Mouse (Mus musculus): Measurements from ENCODE around the gene Dkk1. TPM values are rescaled to one million over a fixed set of nuclear protein-coding genes. Genes with fewer than 3 reads are reported as not detected.

Dkk1 gene
- 1.1 and 1.3 TPM in 2 replicates for polyA plus RNA-seq (2014; fragmentation: Nextera tagmentation; extraction: Ambion mirVana)

DNA sequence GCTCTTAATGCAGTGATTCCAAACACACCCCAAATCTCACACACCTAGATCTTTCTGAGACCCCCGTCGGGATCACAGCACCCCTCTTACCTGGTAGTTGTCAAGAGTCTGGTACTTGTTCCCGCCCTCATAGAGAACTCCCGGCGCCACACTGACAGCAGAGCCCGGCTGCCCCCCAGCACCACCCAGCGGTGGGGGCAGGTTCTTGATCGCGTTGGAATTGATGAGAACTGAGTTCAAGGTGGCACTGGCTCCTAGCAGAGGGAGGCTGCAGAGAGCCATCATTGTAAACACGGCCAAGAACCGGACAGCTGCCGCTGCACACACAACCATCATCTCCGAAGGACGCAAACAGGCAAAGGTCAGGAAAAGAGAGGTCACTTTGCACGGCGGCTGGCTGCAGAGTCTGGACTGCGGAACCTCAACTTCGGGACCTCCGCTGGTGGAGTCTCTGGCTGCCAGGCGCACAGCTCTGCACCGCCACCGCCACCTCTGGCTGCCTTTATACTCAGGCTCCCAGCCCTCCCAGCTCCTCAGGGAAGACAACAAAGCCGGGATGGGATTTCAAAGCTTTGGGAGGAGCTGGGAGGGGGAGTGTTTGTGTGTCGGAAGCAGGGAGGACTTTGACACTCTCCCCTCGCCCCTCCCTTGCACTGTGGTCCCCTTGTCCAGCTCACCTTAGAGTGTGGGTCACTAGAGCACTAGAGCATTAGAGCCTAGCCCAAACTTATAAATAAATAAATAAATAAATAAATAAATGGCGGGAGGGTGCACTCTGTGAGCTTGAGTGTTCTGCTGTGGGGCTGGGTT, at the start of gene Dkk1:
TSS of gene Dkk1 (minus strand) at position 622 of the 810 bp plus-strand sequence.
- ATAC-seq (ENCODE audit: insufficient read depth, low FRiP score, low TSS enrichment): peak; percentile 74
- 0% methylated on average over 26 of the region's 26 CpGs for WGBS
- no peaks in the 10 kb centered on the region for H3K36me3 ChIP-seq (ENCODE audit: control insufficient read depth, insufficient read depth, low read length)
- H3K9me3 ChIP-seq (ENCODE audit: control insufficient read depth, low read length): no peaks in the 10 kb centered on the region
- H3K9ac ChIP-seq (ENCODE audit: low read length): peak within 1 kb of the TSS; percentile 9; the same call in 1 of the 2 replicates
- H3K27me3 ChIP-seq (ENCODE audit: control insufficient read depth, insufficient read depth, low read length): peaks cover 30% of the 10 kb centered on the region
- H3K27ac ChIP-seq (ENCODE audit: low read depth, low read length): no peak within 1 kb of the TSS
- peak within 1 kb of the TSS; percentile 36 for H3K4me3 ChIP-seq (ENCODE audit: low read depth, low read length)
- peak; percentile 80 for DNase-seq (ENCODE audit: low spot score)
- peaks cover 10% of the 10 kb centered on the region; the same call in 1 of the 2 replicates for H3K4me1 ChIP-seq (ENCODE audit: control insufficient read depth, insufficient read depth, low read length)
- peak within 1 kb of the TSS; percentile 66 for H3K4me2 ChIP-seq (ENCODE audit: low read depth)

DNA sequence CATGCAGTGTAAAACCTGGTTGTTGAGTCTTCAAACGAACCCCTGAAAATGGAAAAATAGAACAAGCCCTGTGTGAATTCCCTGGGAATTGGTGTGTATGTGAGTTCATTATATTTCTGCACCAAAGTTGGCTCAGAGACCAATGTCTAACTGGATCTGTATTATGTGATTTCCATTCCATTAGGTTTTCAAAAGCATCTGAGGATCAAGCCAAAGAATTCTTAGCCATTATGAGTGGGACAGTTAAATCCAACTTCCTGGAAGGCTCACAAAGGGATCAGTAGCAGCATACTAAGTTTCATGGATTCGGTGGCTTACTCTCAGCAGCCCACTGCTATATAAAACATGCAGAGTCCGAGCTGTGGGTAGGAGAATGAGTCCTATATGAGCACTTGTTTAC, 36.9 kb upstream of the Dkk1 start:
- Histone ChIP-seq H3K27ac (ENCODE audit: low read depth, low read length) (no peak overlapping the region), H3K9ac (ENCODE audit: low read length) (no peak overlapping the region), H3K4me3 (ENCODE audit: low read depth, low read length) (no peak overlapping the region), H3K36me3 (ENCODE audit: control insufficient read depth, insufficient read depth, low read length) (no peaks in the 10 kb centered on the region), H3K4me1 (ENCODE audit: control insufficient read depth, insufficient read depth, low read length) (no peaks in the 10 kb centered on the region), H3K9me3 (ENCODE audit: control insufficient read depth, low read length) (no peaks in the 10 kb centered on the region), H3K27me3 (ENCODE audit: control insufficient read depth, insufficient read depth, low read length) (no peaks in the 10 kb centered on the region), H3K4me2 (ENCODE audit: low read depth) (no peak overlapping the region)
- ATAC-seq (ENCODE audit: insufficient read depth, low FRiP score, low TSS enrichment) (no peak), DNase-seq (ENCODE audit: low spot score) (no peak)
- WGBS: 83% methylated on average over 3 of the region's 3 CpGs

DNA sequence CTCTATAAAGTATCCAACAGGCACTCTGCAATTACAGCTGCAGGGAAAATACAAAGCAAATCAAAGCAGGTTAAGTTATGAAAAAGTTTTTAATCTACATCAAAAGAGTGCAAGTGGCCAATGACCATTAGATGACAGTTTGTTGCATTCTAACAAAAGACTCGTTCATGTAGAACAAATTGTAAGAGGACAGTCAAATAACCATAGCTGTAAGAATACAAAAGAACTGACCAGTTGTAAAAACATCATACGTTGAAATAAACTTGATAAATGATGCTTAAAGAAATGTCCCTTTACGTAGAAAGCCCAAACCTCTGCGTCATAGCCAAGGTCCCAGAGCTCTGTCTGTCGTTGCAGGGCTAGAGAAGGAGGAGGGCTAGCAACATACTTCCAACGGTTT, 15.1 kb upstream of the Dkk1 start:
- no peaks in the 10 kb centered on the region for H3K27me3 ChIP-seq (ENCODE audit: control insufficient read depth, insufficient read depth, low read length)
- H3K4me2 ChIP-seq (ENCODE audit: low read depth): no peak overlapping the region
- no peak for DNase-seq (ENCODE audit: low spot score)
- no peaks in the 10 kb centered on the region for H3K4me1 ChIP-seq (ENCODE audit: control insufficient read depth, insufficient read depth, low read length)
- 50% methylated on average over 6 of the region's 6 CpGs for WGBS
- H3K4me3 ChIP-seq (ENCODE audit: low read depth, low read length): no peak overlapping the region
- ATAC-seq (ENCODE audit: insufficient read depth, low FRiP score, low TSS enrichment): no peak
- H3K9me3 ChIP-seq (ENCODE audit: control insufficient read depth, low read length): no peaks in the 10 kb centered on the region
- H3K9ac ChIP-seq (ENCODE audit: low read length): no peak overlapping the region
- no peak overlapping the region for H3K27ac ChIP-seq (ENCODE audit: low read depth, low read length)
- H3K36me3 ChIP-seq (ENCODE audit: control insufficient read depth, insufficient read depth, low read length): no peaks in the 10 kb centered on the region

DNA sequence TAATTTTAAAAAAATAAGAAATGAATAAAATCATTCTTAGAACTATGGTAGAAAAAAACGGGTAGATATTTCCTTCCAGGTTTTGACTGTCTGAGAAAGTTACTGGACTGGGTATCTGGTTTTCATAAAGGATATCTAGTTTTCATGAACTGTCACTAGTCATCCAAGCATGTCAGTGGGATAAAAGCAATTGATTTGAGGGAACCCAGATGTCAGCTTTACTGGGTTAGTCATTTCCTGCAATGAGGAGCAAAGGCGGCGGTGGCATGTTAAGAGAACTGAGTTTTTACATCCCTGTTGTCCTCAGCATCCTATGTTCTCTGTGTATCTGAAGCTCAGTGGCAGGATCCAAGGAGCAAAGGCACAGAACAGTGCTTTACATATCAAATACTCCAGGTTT, 14.4 kb upstream of the Dkk1 start:
- Histone ChIP-seq H3K9me3 (ENCODE audit: control insufficient read depth, low read length) (no peaks in the 10 kb centered on the region), H3K4me1 (ENCODE audit: control insufficient read depth, insufficient read depth, low read length) (no peaks in the 10 kb centered on the region), H3K36me3 (ENCODE audit: control insufficient read depth, insufficient read depth, low read length) (no peaks in the 10 kb centered on the region), H3K4me2 (ENCODE audit: low read depth) (no peak overlapping the region), H3K27me3 (ENCODE audit: control insufficient read depth, insufficient read depth, low read length) (no peaks in the 10 kb centered on the region), H3K27ac (ENCODE audit: low read depth, low read length) (no peak overlapping the region), H3K9ac (ENCODE audit: low read length) (no peak overlapping the region), H3K4me3 (ENCODE audit: low read depth, low read length) (no peak overlapping the region)
- ATAC-seq (ENCODE audit: insufficient read depth, low FRiP score, low TSS enrichment) (no peak), DNase-seq (ENCODE audit: low spot score) (no peak)
- WGBS: 85% methylated on average over 3 of the region's 3 CpGs

DNA sequence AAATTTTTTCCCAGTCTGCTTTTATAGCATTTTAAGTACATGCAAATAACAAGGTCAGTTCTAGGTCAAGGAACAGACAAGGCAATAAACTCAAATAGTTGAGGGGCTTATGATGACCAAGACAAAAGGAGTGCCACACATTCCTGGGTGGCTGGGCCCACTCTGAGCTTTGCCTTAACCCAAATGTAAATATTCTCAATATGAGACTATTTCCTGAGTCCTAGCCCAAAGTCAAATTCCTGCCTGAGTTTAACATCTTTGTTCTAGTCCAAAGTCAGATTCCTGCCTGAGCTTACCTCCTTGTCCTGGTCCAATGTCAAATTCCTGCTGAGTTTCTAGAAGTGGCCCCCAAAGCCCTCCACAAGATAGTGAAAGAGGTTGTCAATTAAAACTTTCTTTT, 8.6 kb upstream of the Dkk1 start:
- no peak for ATAC-seq (ENCODE audit: insufficient read depth, low FRiP score, low TSS enrichment)
- no peak overlapping the region for H3K4me3 ChIP-seq (ENCODE audit: low read depth, low read length)
- no peak overlapping the region for H3K4me2 ChIP-seq (ENCODE audit: low read depth)
- no peak for DNase-seq (ENCODE audit: low spot score)
- H3K27ac ChIP-seq (ENCODE audit: low read depth, low read length): no peak overlapping the region
- no peaks in the 10 kb centered on the region for H3K9me3 ChIP-seq (ENCODE audit: control insufficient read depth, low read length)
- H3K4me1 ChIP-seq (ENCODE audit: control insufficient read depth, insufficient read depth, low read length): no peaks in the 10 kb centered on the region
- H3K36me3 ChIP-seq (ENCODE audit: control insufficient read depth, insufficient read depth, low read length): no peaks in the 10 kb centered on the region
- H3K27me3 ChIP-seq (ENCODE audit: control insufficient read depth, insufficient read depth, low read length): no peaks in the 10 kb centered on the region
- no peak overlapping the region for H3K9ac ChIP-seq (ENCODE audit: low read length)

DNA sequence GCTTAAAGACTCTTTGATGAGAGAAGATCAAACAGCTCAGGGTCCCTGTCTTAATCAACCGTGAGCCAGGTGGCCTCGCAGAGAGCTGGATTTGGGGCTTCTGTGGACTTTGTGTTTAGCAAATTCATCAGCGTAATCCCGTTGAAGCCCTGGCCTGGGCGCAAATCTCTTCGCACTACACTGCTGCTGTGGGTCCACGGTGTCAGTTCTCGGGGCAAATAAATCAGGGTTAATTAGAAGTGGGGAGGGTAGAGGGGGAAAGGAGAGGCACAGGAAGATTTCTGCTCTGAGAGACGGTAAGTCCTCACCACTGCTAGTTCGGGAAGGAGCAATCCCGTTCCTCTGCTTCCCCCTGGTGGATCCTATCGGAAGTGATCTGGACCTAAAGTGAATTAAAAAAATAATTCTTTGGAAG, 5.0 kb upstream of the Dkk1 start:
- WGBS: 1% methylated on average over 12 of the region's 12 CpGs
- no peak overlapping the region for H3K27ac ChIP-seq (ENCODE audit: low read depth, low read length)
- peaks cover 2% of the 10 kb centered on the region; the same call in 1 of the 2 replicates for H3K27me3 ChIP-seq (ENCODE audit: control insufficient read depth, insufficient read depth, low read length)
- H3K9me3 ChIP-seq (ENCODE audit: control insufficient read depth, low read length): no peaks in the 10 kb centered on the region
- H3K4me2 ChIP-seq (ENCODE audit: low read depth): peak overlapping the region; percentile 44
- H3K36me3 ChIP-seq (ENCODE audit: control insufficient read depth, insufficient read depth, low read length): no peaks in the 10 kb centered on the region
- ATAC-seq (ENCODE audit: insufficient read depth, low FRiP score, low TSS enrichment) (peak; percentile 74), DNase-seq (ENCODE audit: low spot score) (peak; percentile 79)
- H3K4me1 ChIP-seq (ENCODE audit: control insufficient read depth, insufficient read depth, low read length): peaks cover 4% of the 10 kb centered on the region; the same call in 1 of the 2 replicates
- no peak overlapping the region for H3K4me3 ChIP-seq (ENCODE audit: low read depth, low read length)
- peak overlapping the region; percentile 49 for H3K9ac ChIP-seq (ENCODE audit: low read length)

DNA sequence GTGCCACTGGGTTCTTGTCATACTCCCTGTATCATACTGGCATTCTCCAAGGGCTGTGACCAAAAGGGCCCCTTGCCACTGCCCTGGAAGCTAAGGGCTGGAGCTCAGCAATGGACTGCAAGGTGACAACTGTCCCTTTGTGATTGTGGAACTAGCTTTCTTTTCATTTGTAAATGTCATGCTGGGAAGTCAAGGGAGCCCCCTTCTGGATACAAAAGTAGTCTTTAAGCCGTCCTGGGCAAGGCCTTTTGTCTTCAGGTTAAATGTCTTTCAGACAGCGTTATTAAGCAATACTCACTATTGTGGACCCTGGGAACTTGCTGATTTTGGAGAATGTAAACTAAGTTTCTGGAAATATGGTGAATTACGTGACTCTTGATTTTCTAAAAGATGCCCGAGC, 4.3 kb upstream of the Dkk1 start:
- Histone ChIP-seq H3K9me3 (ENCODE audit: control insufficient read depth, low read length) (no peaks in the 10 kb centered on the region), H3K9ac (ENCODE audit: low read length) (no peak overlapping the region), H3K36me3 (ENCODE audit: control insufficient read depth, insufficient read depth, low read length) (no peaks in the 10 kb centered on the region), H3K27ac (ENCODE audit: low read depth, low read length) (no peak overlapping the region), H3K4me1 (ENCODE audit: control insufficient read depth, insufficient read depth, low read length) (peaks cover 8% of the 10 kb centered on the region; the same call in 1 of the 2 replicates), H3K4me2 (ENCODE audit: low read depth) (no peak overlapping the region), H3K4me3 (ENCODE audit: low read depth, low read length) (no peak overlapping the region), H3K27me3 (ENCODE audit: control insufficient read depth, insufficient read depth, low read length) (peaks cover 9% of the 10 kb centered on the region)
- ATAC-seq (ENCODE audit: insufficient read depth, low FRiP score, low TSS enrichment) (peak; percentile 10; the same call in 1 of the 2 replicates), DNase-seq (ENCODE audit: low spot score) (peak; percentile 14)
- 8% methylated on average over 4 of the region's 4 CpGs for WGBS

DNA sequence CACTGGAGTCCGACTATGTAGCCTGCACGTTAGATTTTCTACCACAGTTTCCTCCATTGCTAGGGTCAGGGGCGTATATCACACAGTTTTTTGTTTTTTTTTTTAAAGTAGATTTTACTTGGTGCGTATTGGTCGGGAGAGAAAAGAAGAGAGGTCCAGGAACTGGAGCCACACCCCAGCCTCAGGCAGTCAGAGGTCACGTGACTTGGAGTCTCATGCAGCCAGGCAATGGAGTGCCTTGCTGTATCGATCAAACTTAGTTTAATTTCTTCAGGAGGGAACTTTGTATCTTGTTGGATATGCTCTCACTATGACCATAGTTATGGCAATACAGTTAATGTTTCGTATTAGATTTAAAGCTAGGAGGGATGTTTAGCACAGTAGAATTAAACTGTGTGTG, 2.8 kb upstream of the Dkk1 start:
- DNase-seq (ENCODE audit: low spot score): no peak

More for the DNA sequence above, 2.8 kb upstream of the Dkk1 start:
- Histone ChIP-seq H3K27me3 (ENCODE audit: control insufficient read depth, insufficient read depth, low read length) (peaks cover 22% of the 10 kb centered on the region), H3K9me3 (ENCODE audit: control insufficient read depth, low read length) (no peaks in the 10 kb centered on the region), H3K4me1 (ENCODE audit: control insufficient read depth, insufficient read depth, low read length) (peaks cover 10% of the 10 kb centered on the region; the same call in 1 of the 2 replicates), H3K4me2 (ENCODE audit: low read depth) (no peak overlapping the region), H3K4me3 (ENCODE audit: low read depth, low read length) (no peak overlapping the region), H3K9ac (ENCODE audit: low read length) (no peak overlapping the region), H3K36me3 (ENCODE audit: control insufficient read depth, insufficient read depth, low read length) (no peaks in the 10 kb centered on the region), H3K27ac (ENCODE audit: low read depth, low read length) (no peak overlapping the region)
- no peak for ATAC-seq (ENCODE audit: insufficient read depth, low FRiP score, low TSS enrichment)
- 63% methylated on average over 8 of the region's 8 CpGs for WGBS

Measured in neural tube, embryonic 11.5 days (tissue).